Mouse (Mus musculus) hindbrain, postnatal 0 days (tissue): ENCODE data around the gene Ankrd63. TPM values are rescaled to one million over a fixed set of nuclear protein-coding genes. Genes with fewer than 3 reads are reported as not detected.

Source experiments
- ATAC-seq: fragments of 200-750 bp; cut with Nextera tagmentation; 2 replicates; pipeline ENCODE4 v1.8.0; 2017; ENCODE audit warnings: mild to moderate bottlenecking, moderate TSS enrichment, moderate library complexity
- DNase-seq: peaks from one replicate; pipeline ENCODE4 v3.0.0-alpha.2; 2015; ENCODE audit warnings: low spot score
- H3K27ac ChIP-seq: fragments of 300-500 bp; sonication (generic); 2 replicates; pipeline ENCODE4 v1.5.1; 2014; ENCODE audit warnings: mild to moderate bottlenecking
- H3K27me3 ChIP-seq: fragments of 300-500 bp; sonication (generic); 2 replicates; pipeline ENCODE4 v1.6.1; 2014; ENCODE audit warnings: low read length, mixed read lengths; ENCODE audit not compliant: insufficient read depth
- H3K36me3 ChIP-seq: fragments of 300-500 bp; sonication (generic); 2 replicates; pipeline ENCODE4 v1.6.1; 2014; ENCODE audit warnings: low read length, mixed read lengths; ENCODE audit not compliant: insufficient read depth
- H3K4me1 ChIP-seq: fragments of 300-500 bp; sonication (generic); 2 replicates; pipeline ENCODE4 v1.6.1; 2014; ENCODE audit warnings: antibody characterized with exemption, low read length, mixed read lengths; ENCODE audit not compliant: insufficient read depth
- H3K4me2 ChIP-seq: fragments of 300-500 bp; sonication (generic); 2 replicates; pipeline ENCODE4 v1.6.1; 2014; ENCODE audit warnings: low read depth, mild to moderate bottlenecking, low read length, moderate library complexity, mixed read lengths
- H3K4me3 ChIP-seq: fragments of 300-500 bp; sonication (generic); 2 replicates; pipeline ENCODE4 v1.5.1; 2014; ENCODE audit warnings: low read length
- H3K9ac ChIP-seq: fragments of 300-500 bp; sonication (generic); replicated peaks from 2 replicates; pipeline ENCODE4 v1.6.1; 2014; ENCODE audit warnings: mild to moderate bottlenecking, low read length, moderate library complexity, mixed read lengths
- H3K9me3 ChIP-seq: fragments of 300-500 bp; sonication (generic); 2 replicates; pipeline ENCODE4 v1.6.1; 2016; ENCODE audit warnings: low read length, mixed read lengths
- CTCF ChIP-seq: IDR thresholded peaks from 2 replicates; pipeline ENCODE4 v1.5.1; 2016; ENCODE audit warnings: antibody characterized with exemption, control low read depth, low read depth
- WGBS: fragments of 180-500 bp; shearing (Covaris S2); extraction: QIAGEN DNeasy Blood & Tissue Kit; methylation state at CpG from one replicate; pipeline ENCODE4 v1.1.7; 2014; 5-methylcytosine and 5-hydroxymethylcytosine counted together
- polyA plus RNA-seq: library from polyadenylated mRNA; unstranded; fragments of >200 nt; fragmentation: Nextera tagmentation; extraction: Ambion mirVana; gene quantifications from 2 replicates; pipeline ENCODE4 v1.2.1, GENCODE M21; 2015
- total RNA-seq: library from RNA; depleted of rRNA; stranded (reverse); fragments of >200 nt; gene quantifications from 2 replicates; pipeline ENCODE4 v1.2.3, GENCODE M21; 2014

Gene Ankrd63
- total and polyA plus RNA-seq, 2 experiments from 2014 or later: 0.08 TPM; not detected in 1

DNA sequence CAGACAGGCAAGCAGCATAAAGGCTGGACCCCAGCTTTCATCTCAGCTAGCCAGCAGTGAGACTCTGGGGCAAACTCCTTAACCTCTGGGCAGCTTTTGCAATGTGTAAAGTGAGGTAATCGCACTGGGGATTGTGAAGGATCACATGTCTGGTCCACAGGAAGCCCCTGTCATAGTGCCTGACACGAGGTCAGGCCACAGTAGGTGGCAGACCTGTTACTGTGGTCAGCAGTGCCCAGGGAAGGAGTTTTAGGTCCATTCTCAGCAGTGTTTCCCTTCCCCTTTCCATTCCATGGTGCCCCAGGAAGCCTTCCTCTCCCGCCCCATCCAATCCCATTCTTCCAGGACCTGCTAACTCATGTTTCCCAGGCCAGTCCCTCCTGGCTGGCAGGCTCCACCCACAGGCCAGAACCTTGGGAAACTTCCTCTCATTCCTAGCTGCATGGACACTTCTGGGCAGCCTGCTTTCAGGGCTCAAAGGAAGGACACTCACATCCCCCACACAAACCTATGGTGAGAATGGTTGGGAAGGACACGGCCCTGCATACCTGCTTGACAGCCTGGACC, 6.0 kb upstream of the Ankrd63 start:
- no peak for DNase-seq
- Histone ChIP-seq H3K36me3 (no peaks in the 10 kb centered on the region), H3K4me3 (no peak overlapping the region), H3K9me3 (no peaks in the 10 kb centered on the region), H3K4me2 (no peak overlapping the region), H3K9ac (no peak overlapping the region), H3K4me1 (peaks cover 13% of the 10 kb centered on the region), H3K27me3 (peaks cover 50% of the 10 kb centered on the region), H3K27ac (no peak overlapping the region)
- WGBS: 57% methylated on average over 4 of the region's 4 CpGs
- ATAC-seq: no peak
- no peak for TF ChIP-seq CTCF

DNA sequence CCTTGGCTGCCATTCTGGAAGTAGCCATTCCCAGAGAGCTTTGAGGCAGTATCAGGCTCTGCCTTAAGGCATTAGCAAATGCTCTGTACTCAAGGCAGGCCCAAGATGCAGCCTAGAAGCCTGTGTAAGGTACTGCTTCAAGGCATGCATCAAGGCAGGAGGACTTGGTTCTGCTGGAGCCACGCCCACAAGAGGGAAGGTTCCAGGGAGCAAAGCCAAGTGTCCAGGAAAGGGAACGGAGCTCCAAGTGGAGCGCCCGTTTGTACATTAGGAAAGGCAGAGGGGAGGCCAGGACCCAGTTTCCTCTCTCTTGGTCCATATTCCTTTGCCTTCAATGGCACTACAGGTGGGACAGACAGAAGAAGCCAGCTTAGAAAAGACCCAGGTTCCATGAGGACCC, 4.7 kb upstream of the Ankrd63 start:
- peaks cover 63% of the 10 kb centered on the region for H3K27me3 ChIP-seq
- H3K27ac ChIP-seq: no peak overlapping the region
- no peak overlapping the region for H3K4me3 ChIP-seq
- TF ChIP-seq CTCF: no peak
- H3K9ac ChIP-seq: no peak overlapping the region
- peaks cover 19% of the 10 kb centered on the region for H3K4me1 ChIP-seq
- ATAC-seq (no peak), DNase-seq (no peak)
- no peaks in the 10 kb centered on the region for H3K36me3 ChIP-seq
- H3K4me2 ChIP-seq: no peak overlapping the region
- 68% methylated on average over 4 of the region's 4 CpGs for WGBS
- no peaks in the 10 kb centered on the region for H3K9me3 ChIP-seq

- no peak for ATAC-seq
- 17% methylated on average over 6 of the region's 6 CpGs for WGBS
- DNase-seq: no peak
- Histone ChIP-seq H3K4me1 (peaks cover 24% of the 10 kb centered on the region), H3K36me3 (no peaks in the 10 kb centered on the region), H3K4me3 (no peak overlapping the region), H3K4me2 (no peak overlapping the region), H3K9me3 (no peaks in the 10 kb centered on the region), H3K27me3 (peaks cover 75% of the 10 kb centered on the region), H3K9ac (no peak overlapping the region), H3K27ac (no peak overlapping the region)
- 0 out of 2 replicates have a peak, but pooled peaks have one; percentile 8 for TF ChIP-seq CTCF
Measured at GRCm38 (mm10) chr2:118706436-118706835, 2.7 kb upstream of the Ankrd63 start.

- ATAC-seq: peak; percentile 33; the same call in 1 of the 2 replicates
- H3K9me3 ChIP-seq: no peaks in the 10 kb centered on the region
- peak overlapping the region; percentile 60 for H3K4me2 ChIP-seq
- H3K4me3 ChIP-seq: peak overlapping the region; percentile 38
- no peak for DNase-seq
- peaks cover 75% of the 10 kb centered on the region for H3K27me3 ChIP-seq
- 0 out of 2 replicates have a peak, but pooled peaks have one; percentile 14 for TF ChIP-seq CTCF
- WGBS: 2% methylated on average over 87 of the region's 93 CpGs
- H3K27ac ChIP-seq: no peak overlapping the region
- H3K4me1 ChIP-seq: peaks cover 23% of the 10 kb centered on the region
- H3K9ac ChIP-seq: peak overlapping the region; percentile 5; the same call in 1 of the 2 replicates
- H3K36me3 ChIP-seq: no peaks in the 10 kb centered on the region
Measured at GRCm38 (mm10) chr2:118702883-118703761, 641 bp downstream of the Ankrd63 start.

- ATAC-seq: no peak
Measured at GRCm38 (mm10) chr2:118701971-118702882, 1.5 kb downstream of the Ankrd63 start.

DNA sequence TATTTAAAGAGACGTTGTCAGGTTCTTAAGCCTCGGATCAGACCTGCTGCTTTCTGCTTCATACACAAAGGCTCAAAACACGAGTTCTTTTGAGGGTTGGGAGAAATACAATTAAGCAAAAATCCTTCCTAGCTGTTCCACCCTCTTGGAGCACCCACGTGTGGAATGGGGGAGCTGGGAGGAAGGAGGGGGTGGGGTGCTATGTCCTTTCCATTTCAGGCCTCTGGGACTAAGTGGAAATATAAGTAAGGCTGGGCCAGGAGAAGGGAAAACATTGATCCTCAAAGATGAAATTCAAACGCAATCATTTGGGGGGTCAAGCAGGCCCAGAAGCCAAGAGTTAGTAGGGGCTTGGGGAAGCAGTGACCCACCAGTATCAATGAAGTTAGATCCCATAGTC, 2.6 kb downstream of the Ankrd63 start:
- Histone ChIP-seq H3K9ac (no peak overlapping the region), H3K4me2 (no peak overlapping the region), H3K4me3 (no peak overlapping the region), H3K27me3 (peaks cover 58% of the 10 kb centered on the region), H3K4me1 (peaks cover 26% of the 10 kb centered on the region), H3K9me3 (no peaks in the 10 kb centered on the region), H3K36me3 (no peaks in the 10 kb centered on the region), H3K27ac (no peak overlapping the region)
- no peak for DNase-seq
- TF ChIP-seq CTCF: no peak
- WGBS: 12% methylated on average over 5 of the region's 5 CpGs
- no peak for ATAC-seq

More at GRCm38 (mm10) chr2:118701971-118702882, 1.5 kb downstream of the Ankrd63 start:
- Histone ChIP-seq H3K4me3 (peak overlapping the region; percentile 38), H3K4me2 (peak overlapping the region; percentile 60), H3K4me1 (peaks cover 23% of the 10 kb centered on the region), H3K9me3 (no peaks in the 10 kb centered on the region), H3K9ac (no peak overlapping the region), H3K27me3 (peaks cover 69% of the 10 kb centered on the region), H3K27ac (no peak overlapping the region), H3K36me3 (no peaks in the 10 kb centered on the region)
- no peak for TF ChIP-seq CTCF
- DNase-seq: no peak
- WGBS: 5% methylated on average over 49 of the region's 51 CpGs
